Mouse (Mus musculus) layer of hippocampus, adult 6 months (tissue): ENCODE results near the gene Arl6ip4. TPM values are rescaled to one million over a fixed set of nuclear protein-coding genes. Genes with fewer than 3 reads are reported as not detected.

Source experiments
- long read RNA-seq, 2 experiments: library from polyadenylated mRNA; unstranded; transcript quantifications; one replicate each; pipeline ENCODE4 v2.0.0; 2019 to 2020
- polyA plus RNA-seq: library from polyadenylated mRNA; unstranded; fragments of <200 nt; fragmentation: Nextera tagmentation; gene quantifications from 2 replicates; pipeline ENCODE4 v1.2.3, GENCODE M21; 2021

Gene Arl6ip4
- polyA plus RNA-seq = 108 and 119 TPM in 2 replicates
- long read RNA-seq, experiment 1, transcript Arl6ip4-203 (4 exons, 753 nt) = minor isoform, 9 of 116 reads
- long read RNA-seq, experiment 1, transcript Arl6ip4-201 (5 exons, 1,192 nt) = major isoform, 69 of 116 reads
- long read RNA-seq, experiment 1, partial matches to known transcripts = 31 of 116 reads
- long read RNA-seq, experiment 1, other reads (novel, unspliced or antisense) = 5 of 116 reads
- long read RNA-seq, experiment 2, transcript Arl6ip4-201 (5 exons, 1,192 nt) = major isoform, 138 of 156 reads
- long read RNA-seq, experiment 2, partial matches to known transcripts = 5 of 156 reads
- long read RNA-seq, experiment 2, other reads (novel, unspliced or antisense) = 10 of 156 reads

DNA sequence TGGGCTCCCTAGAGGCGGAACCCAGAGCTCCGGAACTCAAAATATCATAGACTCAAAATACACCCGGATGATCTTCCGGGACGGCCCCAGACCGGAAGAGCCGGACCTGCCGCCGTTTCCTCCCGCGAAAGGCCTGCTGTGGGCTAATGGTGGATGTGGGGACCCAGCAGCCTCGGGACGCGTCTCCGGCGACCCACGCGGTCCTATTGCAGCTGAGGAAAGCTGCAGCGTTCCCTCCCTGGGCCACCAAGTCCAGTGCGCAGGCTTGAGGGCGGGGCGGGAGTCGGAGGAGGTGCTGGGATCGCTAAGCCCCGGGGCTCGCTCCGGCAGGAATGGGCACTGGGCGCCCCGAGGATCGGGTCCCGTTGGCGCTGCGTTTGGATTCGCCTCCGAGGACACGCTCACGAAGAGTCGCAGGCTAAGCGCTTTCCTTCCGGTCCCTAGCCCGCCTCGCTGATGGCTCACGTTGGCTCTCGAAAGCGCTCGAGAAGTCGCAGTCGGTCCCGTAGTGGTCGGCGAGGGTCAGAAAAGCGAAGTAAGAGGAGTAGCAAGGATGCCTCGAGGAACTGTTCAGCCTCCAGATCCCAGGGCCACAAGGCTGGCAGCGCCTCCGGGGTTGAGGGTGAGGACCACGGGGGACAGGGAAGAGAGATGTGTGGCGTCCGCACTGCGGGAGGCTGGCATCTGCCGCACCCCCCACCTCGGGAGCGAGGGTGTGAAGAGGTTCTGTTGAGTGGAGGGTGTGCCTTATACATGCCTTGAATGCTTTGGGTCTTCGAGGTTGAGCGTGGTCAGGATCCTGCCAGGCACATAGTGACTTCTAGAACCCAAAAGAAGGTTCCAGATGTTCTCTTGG lies at the start of gene Arl6ip4:
Gene Arl6ip4 (plus strand): TSS at position 100 of the 856 bp plus-strand sequence.

GRCm38 (mm10) chr5:124095596-124096232 lies 20.2 kb upstream of the Arl6ip4 start, which contains the start of gene Abcb9:
Abcb9 (minus strand) TSS chr5:124095798.

GRCm38 (mm10) chr5:124111742-124112497 lies 4.0 kb upstream of the Arl6ip4 start, which contains the start of gene Ogfod2:
Ogfod2 (plus strand) TSS chr5:124112297.

Other genes starting within 250 kb of the Arl6ip4 start
- gene Hcar1, start 236.1 kb upstream of the Arl6ip4 start, polyA plus RNA-seq = 0.19 and 0.45 TPM in 2 replicates
- gene Denr, start 208.9 kb upstream of the Arl6ip4 start, polyA plus RNA-seq = 116 and 120 TPM in 2 replicates
- gene Gm43518, start 188.7 kb upstream of the Arl6ip4 start, polyA plus RNA-seq = not detected in 2 replicates
- gene Ccdc62, start 185.4 kb upstream of the Arl6ip4 start, polyA plus RNA-seq = 2.7 and 3.8 TPM in 2 replicates
- gene Hip1r, start 142.5 kb upstream of the Arl6ip4 start, polyA plus RNA-seq = 7.7 and 7.9 TPM in 2 replicates
- 13.2 and 14.9 TPM in 2 replicates for gene Vps37b, start 83.8 kb upstream of the Arl6ip4 start, polyA plus RNA-seq
- 21.3 and 22.5 TPM in 2 replicates for gene Abcb9, start 20.3 kb upstream of the Arl6ip4 start, polyA plus RNA-seq
- gene Ogfod2, start 3.8 kb upstream of the Arl6ip4 start, polyA plus RNA-seq = 49.9 and 51.2 TPM in 2 replicates
- gene Pitpnm2, start 133.7 kb downstream of the Arl6ip4 start, polyA plus RNA-seq = 36.2 and 36.6 TPM in 2 replicates
- gene Mphosph9, start 211.9 kb downstream of the Arl6ip4 start, polyA plus RNA-seq = 7.5 and 10.0 TPM in 2 replicates
- gene 2810006K23Rik, start 212.0 kb downstream of the Arl6ip4 start, polyA plus RNA-seq = 10.2 and 12.2 TPM in 2 replicates
- gene Cdk2ap1, start 247.0 kb downstream of the Arl6ip4 start, polyA plus RNA-seq = 13.5 and 14.6 TPM in 2 replicates